9 mouse cellular contexts compared by ENCODE assay signal in the genomic region with DNA sequence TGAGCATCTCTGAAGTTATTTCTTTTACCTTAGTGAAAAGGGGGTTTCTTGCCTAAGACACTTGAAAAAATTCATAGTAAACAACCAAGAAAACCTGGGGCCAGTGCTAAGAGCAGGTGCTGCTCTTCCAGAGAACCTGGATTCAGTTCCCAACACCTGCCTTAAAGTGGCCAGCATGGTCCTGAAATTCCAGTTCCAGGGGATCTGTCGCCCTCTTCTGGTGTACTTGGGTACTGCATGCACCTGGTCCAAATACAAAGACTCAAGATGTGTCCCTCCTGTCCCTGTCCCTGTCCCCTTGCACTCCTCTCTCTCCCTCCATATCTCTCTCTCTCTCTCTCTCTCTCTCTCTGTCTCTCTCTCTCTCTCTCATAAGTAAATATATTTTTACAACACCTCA. TPM values are rescaled to one million over a fixed set of nuclear protein-coding genes. Genes with fewer than 3 reads are reported as not detected.
DNase-seq lines count a peak whose midpoint lies in the region; ATAC-seq and TF ChIP-seq lines count a peak whose summit lies in the region.
"Had no signal": no experiment of that assay in that cellular context is flagged by ENCODE, and none has a peak within 500 bp of the region (broad histone marks: within the 10 kb centered on the region; RNA-seq: fewer than 3 reads in every experiment).

No protein-coding gene starts in this region.

- H3K36me3 ChIP-seq in hindbrain, embryonic 11.5 days (ENCODE audit: control insufficient read depth, insufficient read depth, low read length) = no peaks in the 10 kb centered on the region
- no peaks in the 10 kb centered on the region for H3K36me3 ChIP-seq in hindbrain, embryonic 12.5 days
- H3K36me3 ChIP-seq in forebrain, postnatal 0 days (ENCODE audit: insufficient read depth) = no peaks in the 10 kb centered on the region
- no peaks in the 10 kb centered on the region for H3K36me3 ChIP-seq in liver, adult 2 months (ENCODE audit: control insufficient read depth, insufficient read depth, low read length)
- H3K36me3 ChIP-seq: embryonic facial prominence, embryonic 13.5 days had no signal

- H3K9me3 ChIP-seq in hindbrain, embryonic 11.5 days (ENCODE audit: control insufficient read depth, low read length) = no peaks in the 10 kb centered on the region
- no peaks in the 10 kb centered on the region for H3K9me3 ChIP-seq in hindbrain, embryonic 12.5 days (replicated peaks)
- no peaks in the 10 kb centered on the region for H3K9me3 ChIP-seq in forebrain, postnatal 0 days (ENCODE audit: low read length)
- H3K9me3 ChIP-seq: embryonic facial prominence, embryonic 13.5 days had no signal

- H3K4me3 ChIP-seq in hindbrain, embryonic 11.5 days (ENCODE audit: low read depth, low read length) = no peak overlapping the region
- no peak overlapping the region for H3K4me3 ChIP-seq in hindbrain, embryonic 12.5 days
- no peak overlapping the region for H3K4me3 ChIP-seq in bone marrow macrophage, adult 2 months (ENCODE audit: insufficient read depth, low read length)
- H3K4me3 ChIP-seq in forebrain, postnatal 0 days (ENCODE audit: low read depth, low read length) = no peak overlapping the region
- H3K4me3 ChIP-seq in liver, adult 2 months (ENCODE audit: insufficient read depth, low read depth, low read length) = no peak overlapping the region
- H3K4me3 ChIP-seq: embryonic facial prominence, embryonic 13.5 days had no signal

- no peaks in the 10 kb centered on the region for H3K4me1 ChIP-seq in hindbrain, embryonic 11.5 days (replicated peaks; ENCODE audit: control insufficient read depth, insufficient read depth, low read length)
- no peaks in the 10 kb centered on the region for H3K4me1 ChIP-seq in hindbrain, embryonic 12.5 days
- H3K4me1 ChIP-seq in bone marrow macrophage, adult 2 months (ENCODE audit: control insufficient read depth, insufficient read depth, low read length) = peaks cover 9% of the 10 kb centered on the region
- H3K4me1 ChIP-seq in forebrain, postnatal 0 days (ENCODE audit: insufficient read depth) = no peaks in the 10 kb centered on the region
- peaks cover 2% of the 10 kb centered on the region; the same call in 1 of the 2 replicates for H3K4me1 ChIP-seq in liver, adult 2 months (ENCODE audit: control insufficient read depth, insufficient read depth, low read length)
- H3K4me1 ChIP-seq: embryonic facial prominence, embryonic 13.5 days had no signal

- TF ChIP-seq POLR2A in bone marrow macrophage, adult 2 months (IDR thresholded peaks at IDR 0.05; ENCODE audit: borderline replicate concordance, low read depth, low read length) = no peak
- TF ChIP-seq POLR2A in liver, adult 2 months (IDR thresholded peaks at IDR 0.05; ENCODE audit: extremely low read depth, insufficient read depth, low read length) = no peak

- H3K27ac ChIP-seq in hindbrain, embryonic 11.5 days (ENCODE audit: low read depth, low read length) = no peak overlapping the region
- H3K27ac ChIP-seq in hindbrain, embryonic 12.5 days = no peak overlapping the region
- H3K27ac ChIP-seq in bone marrow macrophage, adult 2 months (ENCODE audit: insufficient read depth, low read depth, low read length) = no peak overlapping the region
- H3K27ac ChIP-seq in forebrain, postnatal 0 days (ENCODE audit: low read depth, low read length) = no peak overlapping the region
- no peak overlapping the region for H3K27ac ChIP-seq in liver, adult 2 months (replicated peaks; ENCODE audit: insufficient read depth, low read depth, low read length)
- H3K27ac ChIP-seq: embryonic facial prominence, embryonic 13.5 days had no signal

- no peak for ATAC-seq in hindbrain, embryonic 11.5 days (ENCODE audit: low FRiP score)
- ATAC-seq in hindbrain, embryonic 12.5 days (ENCODE audit: low FRiP score) = no peak
- ATAC-seq in forebrain, postnatal 0 days = no peak

- H3K79me2 ChIP-seq in liver, adult 2 months (ENCODE audit: control insufficient read depth, insufficient read depth, low read length) = no peaks in the 10 kb centered on the region

- WGBS in hindbrain, embryonic 11.5 days = 0% methylated on average over 1 of the region's 1 CpGs
- 0% methylated on average over 1 of the region's 1 CpGs for WGBS in hindbrain, embryonic 12.5 days
- 0% methylated on average over 1 of the region's 1 CpGs for WGBS in forebrain, postnatal 0 days
- 0% methylated on average over 1 of the region's 1 CpGs for WGBS in liver, adult 2 months

- H3K27me3 ChIP-seq in hindbrain, embryonic 11.5 days (ENCODE audit: control insufficient read depth, insufficient read depth, low read length) = no peaks in the 10 kb centered on the region
- H3K27me3 ChIP-seq in hindbrain, embryonic 12.5 days = 0 out of 2 replicates have a peak, but pooled peaks cover 2% of the 10 kb centered on the region
- no peaks in the 10 kb centered on the region for H3K27me3 ChIP-seq in forebrain, postnatal 0 days (ENCODE audit: insufficient read depth, low read length)
- H3K27me3 ChIP-seq in liver, adult 2 months (ENCODE audit: control insufficient read depth, insufficient read depth, low read length) = no peaks in the 10 kb centered on the region

- peak; percentile 95 for DNase-seq in hindbrain, embryonic 11.5 days (ENCODE audit: low spot score)
- DNase-seq in forebrain, postnatal 0 days = peak; percentile 88
- DNase-seq in kidney, adult 9 months = peak; percentile 92
- peak; percentile 67 for DNase-seq in liver, adult 2 months (ENCODE audit: extremely low read depth, low read depth, low spot score)
- peak; percentile 61 for DNase-seq in retina, adult 2 months (ENCODE audit: low read depth, low spot score)
- peak; percentile 79 for DNase-seq in thymus, postnatal 25 days

- peak; percentile 77 for TF ChIP-seq CTCF in bone marrow macrophage, adult 2 months (IDR thresholded peaks at IDR 0.05; ENCODE audit: low read depth, low read length)
- TF ChIP-seq CTCF in forebrain, postnatal 0 days (IDR thresholded peaks at IDR 0.05; ENCODE audit: low read depth) = peak; percentile 96
- peak; percentile 87 for TF ChIP-seq CTCF in liver, adult 2 months (IDR thresholded peaks at IDR 0.05; ENCODE audit: low read depth, low read length)

- no peak overlapping the region for H3K9ac ChIP-seq in hindbrain, embryonic 11.5 days (ENCODE audit: low read depth, low read length)
- H3K9ac ChIP-seq in hindbrain, embryonic 12.5 days = no peak overlapping the region
- H3K9ac ChIP-seq in forebrain, postnatal 0 days = no peak overlapping the region
- H3K9ac ChIP-seq in liver, adult 2 months (ENCODE audit: low read depth, low read length) = no peak overlapping the region
- H3K9ac ChIP-seq: embryonic facial prominence, embryonic 13.5 days had no signal

- H3K4me2 ChIP-seq in hindbrain, embryonic 11.5 days (replicated peaks; ENCODE audit: low read depth, low read length) = no peak overlapping the region
- no peak overlapping the region for H3K4me2 ChIP-seq in hindbrain, embryonic 12.5 days (replicated peaks)
- no peak overlapping the region for H3K4me2 ChIP-seq in forebrain, postnatal 0 days (ENCODE audit: low read depth)
- H3K4me2 ChIP-seq: embryonic facial prominence, embryonic 13.5 days had no signal

RNA-seq across cellular contexts. Expression of gene Slc47a1, which starts 32.0 kb away (rescaled TPM):
- 0.08 and 0.15 TPM in 2 replicates for polyA plus RNA-seq in hindbrain, embryonic 11.5 days (2014; fragmentation: Nextera tagmentation; extraction: Ambion mirVana)
- 0.10 and 0.20 TPM in 2 replicates for polyA plus RNA-seq in hindbrain, embryonic 12.5 days (2016; fragmentation: Nextera tagmentation; extraction: Ambion mirVana)
- polyA plus RNA-seq in bone marrow macrophage, adult 2 months (2012; ENCODE audit: insufficient read depth, insufficient read length, missing spikeins) = not detected in 2 replicates
- 1.5 and 2.3 TPM in 2 replicates for total RNA-seq in forebrain, postnatal 0 days (2014; rRNA removed)
- 0.75 and 1.3 TPM in 2 replicates for polyA plus RNA-seq in forebrain, postnatal 0 days (2015; fragmentation: Nextera tagmentation; extraction: Ambion mirVana)
- 160 and 169 TPM in 2 replicates for total RNA-seq in liver, adult 2 months (2014; rRNA removed)
- polyA plus RNA-seq in liver, adult 2 months (2012; rRNA removed) = 151 and 163 TPM in 2 replicates

RNA-seq across cellular contexts. Expression of gene Rnf112, which starts 43.8 kb away (rescaled TPM):
- polyA plus RNA-seq in hindbrain, embryonic 11.5 days (2014; fragmentation: Nextera tagmentation; extraction: Ambion mirVana) = 0.56 and 0.74 TPM in 2 replicates
- 5.1 and 7.3 TPM in 2 replicates for polyA plus RNA-seq in hindbrain, embryonic 12.5 days (2016; fragmentation: Nextera tagmentation; extraction: Ambion mirVana)
- polyA plus RNA-seq in bone marrow macrophage, adult 2 months (2012; ENCODE audit: insufficient read depth, insufficient read length, missing spikeins) = not detected in 2 replicates
- total RNA-seq in forebrain, postnatal 0 days (2014; rRNA removed) = 85.9 and 91.3 TPM in 2 replicates
- polyA plus RNA-seq in forebrain, postnatal 0 days (2015; fragmentation: Nextera tagmentation; extraction: Ambion mirVana) = 17.4 and 27.3 TPM in 2 replicates
- not detected in 2 replicates for total RNA-seq in liver, adult 2 months (2014; rRNA removed)
- not detected in 2 replicates for polyA plus RNA-seq in liver, adult 2 months (2012; rRNA removed)

Comparison
In these comparisons a context has a peak if more than half of its experiments do, and no peak if none do; other contexts are left out.
1. RNA of gene Slc47a1, which starts 32.0 kb away (polyA plus RNA-seq): 151 to 163 TPM in liver, adult 2 months; 0.75 to 1.3 TPM in forebrain, postnatal 0 days, 0.08 to 0.15 TPM in hindbrain, embryonic 11.5 days, 0.10 to 0.20 TPM in hindbrain, embryonic 12.5 days and not detected in bone marrow macrophage, adult 2 months; every median in the first group is over 10 times any median in the second.
2. Peak in every context shown above with its lines, with median percentiles within 50 percentile points of each other: DNase-seq and CTCF ChIP-seq.